Mouse (Mus musculus) C2C12 (cell line): ENCODE measurements at regions not wholly inside any gene's neighbourhood (a gene's known extent, or its start where the extent isn't known, plus 50 kb on each side); places are given as distances from the start of the nearest gene placed in this dataset.

Experiments
- CEBPB ChIP-seq: IDR thresholded peaks from one replicate; pipeline ENCODE4 v1.6.1; 2011; ENCODE audit warnings: low read depth, mild to moderate bottlenecking, control low read depth, moderate library complexity
- CTCF ChIP-seq: IDR thresholded peaks from one replicate; pipeline ENCODE4 v1.5.1; 2011; ENCODE audit not compliant: control insufficient read depth, insufficient read depth, insufficient read length
- FOSL1 ChIP-seq: IDR thresholded peaks from one replicate; pipeline ENCODE4 v1.8.0; 2011; ENCODE audit warnings: mild to moderate bottlenecking, low read length; ENCODE audit not compliant: poor library complexity, insufficient read depth, severe bottlenecking
- MAX ChIP-seq: IDR thresholded peaks from one replicate; pipeline ENCODE4 v1.6.1; 2011; ENCODE audit warnings: mild to moderate bottlenecking, control low read depth
- MYOD1 ChIP-seq: IDR thresholded peaks from one replicate; pipeline ENCODE4 v1.6.1; 2011; ENCODE audit warnings: low read depth; ENCODE audit not compliant: control insufficient read depth, insufficient read length
- MYOG ChIP-seq: IDR thresholded peaks from one replicate; pipeline ENCODE4 v1.6.1; 2011; ENCODE audit not compliant: control insufficient read depth, insufficient read length; ENCODE audit errors: extremely low read depth
- USF1 ChIP-seq: IDR thresholded peaks from one replicate; pipeline ENCODE4 v1.6.1; 2011; ENCODE audit warnings: low read depth, mild to moderate bottlenecking, control low read depth, moderate library complexity

DNA sequence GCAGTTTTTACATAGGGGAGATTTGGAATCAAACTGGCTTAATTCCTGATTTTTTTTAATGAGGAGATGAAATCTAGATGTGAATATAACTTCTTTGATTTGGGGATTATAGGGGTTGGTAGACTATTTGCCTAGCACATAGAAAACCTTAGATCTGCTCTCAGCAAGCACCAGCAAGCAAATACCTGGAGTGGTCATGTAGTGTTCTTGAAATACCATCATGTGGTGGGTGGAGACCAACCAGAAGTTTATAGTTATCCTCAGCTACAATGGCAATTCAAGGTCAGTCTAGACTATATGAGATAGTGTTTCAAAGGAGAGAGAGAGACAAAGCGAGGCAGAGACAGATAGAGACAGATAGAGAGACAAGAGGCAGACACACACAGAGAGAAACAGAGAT is 94.1 kb upstream of the Klf6 start:
- no peak for TF ChIP-seq CTCF
- TF ChIP-seq MYOG = no peak
- no peak for TF ChIP-seq FOSL1
- TF ChIP-seq MYOD1 = no peak
- no peak for TF ChIP-seq MAX
- no peak for TF ChIP-seq USF1
- TF ChIP-seq CEBPB = no peak
